Mouse (Mus musculus): ENCODE measurements at regions not wholly inside any gene's neighbourhood (a gene's known extent, or its start where the extent isn't known, plus 50 kb on each side); places are given as distances from the start of the nearest gene placed in this dataset.

DNA sequence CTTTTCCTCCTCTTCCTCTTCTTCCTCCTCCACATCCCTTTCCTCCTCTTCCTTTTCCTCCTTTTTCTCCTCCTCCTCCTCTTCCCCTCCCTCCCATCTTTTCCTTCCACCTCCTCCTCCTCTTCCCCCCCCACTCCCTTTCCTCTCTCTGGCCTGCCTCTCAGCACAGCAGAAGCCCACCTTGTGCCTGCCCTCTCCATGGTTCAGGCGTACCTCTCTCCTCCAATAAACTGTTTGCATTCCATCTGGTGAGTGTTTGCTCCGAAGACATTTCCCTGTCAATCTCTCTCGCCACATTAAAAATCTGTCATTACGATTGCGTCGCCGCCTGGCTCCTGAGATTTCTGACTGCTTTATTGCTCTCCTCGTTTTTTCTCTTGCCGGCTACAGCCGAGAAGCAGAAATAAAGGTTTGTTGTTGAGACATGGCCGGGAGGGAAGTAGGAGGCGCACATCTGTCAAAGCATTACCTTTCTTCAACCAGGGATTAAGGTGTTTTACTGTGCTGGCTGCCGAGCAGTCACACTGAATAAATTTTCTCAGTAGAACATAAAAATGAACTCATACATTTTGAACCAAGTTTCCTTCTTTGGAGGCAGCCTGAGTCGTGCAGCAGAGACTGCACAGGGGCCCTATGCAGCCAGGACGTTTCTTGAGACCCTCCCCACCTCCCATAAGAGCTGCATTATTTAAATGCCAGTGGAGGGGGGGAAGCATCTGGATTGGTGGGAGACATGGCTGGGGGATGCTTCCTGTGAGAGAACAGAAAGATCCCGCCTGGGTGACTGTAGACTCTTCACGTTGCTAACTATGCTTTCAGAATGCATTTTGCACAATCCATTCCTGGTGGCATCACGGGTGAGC, 376.3 kb upstream of the 3110018I06Rik start:
- DNase-seq (ENCODE audit: low spot score in 2 of 2), result no peak

- DNase-seq (ENCODE audit: low spot score in 2 of 2), result peak in 1 of 2 experiments; percentile 13
These were observed 370.1 kb upstream of the 3110018I06Rik start for GRCm38 (mm10) chr12:107118364-107118763.

DNA sequence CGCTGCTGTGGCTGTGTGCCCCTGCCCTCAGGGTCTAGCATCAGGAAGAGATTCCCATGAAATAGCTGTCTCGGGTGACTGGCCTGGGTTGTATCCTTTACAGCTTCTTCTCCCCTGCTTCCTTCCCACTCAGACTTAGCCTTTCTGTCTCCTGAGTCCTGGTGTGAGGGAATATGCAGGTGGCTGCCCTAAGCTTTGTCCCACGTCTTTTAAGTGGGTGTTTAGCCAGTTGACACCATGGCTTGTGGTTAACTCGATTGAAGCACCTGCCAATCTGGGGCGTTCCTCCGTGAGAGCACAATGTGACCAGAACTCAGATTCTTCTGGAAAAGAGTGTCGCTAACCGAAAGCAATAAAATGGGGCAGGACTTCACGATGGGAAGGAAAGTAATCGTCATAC, 369.4 kb upstream of the 3110018I06Rik start:
- no peak for DNase-seq (ENCODE audit: low spot score in 2 of 2)

- DNase-seq (ENCODE audit: low spot score in 2 of 2), result no peak
These were observed 367.8 kb upstream of the 3110018I06Rik start for GRCm38 (mm10) chr12:107120486-107121186.

- DNase-seq (ENCODE audit: low spot score in 2 of 2), result no peak
These were observed 366.4 kb upstream of the 3110018I06Rik start for GRCm38 (mm10) chr12:107121990-107122389.

DNA sequence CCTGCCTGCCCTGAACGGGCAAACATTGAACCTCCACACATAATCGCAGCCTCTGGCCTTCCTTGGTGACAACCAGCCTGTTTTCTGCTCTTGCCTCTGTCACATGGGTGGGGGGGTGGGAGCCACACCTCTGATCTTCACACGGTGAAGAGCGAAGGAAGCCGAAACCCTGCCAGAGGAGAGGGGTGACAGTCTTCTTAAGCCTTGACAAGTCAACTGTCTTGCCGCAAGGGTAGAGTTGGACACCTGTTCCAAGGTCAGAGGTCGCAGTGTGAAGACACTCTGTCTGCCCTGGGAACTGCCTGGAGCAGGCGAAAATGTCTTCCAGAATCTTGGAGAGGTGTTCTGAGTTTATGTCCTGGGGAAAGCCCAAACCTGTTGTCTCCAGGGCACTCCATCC, 364.8 kb upstream of the 3110018I06Rik start:
- DNase-seq (ENCODE audit: low spot score in 2 of 2), result peak; percentile 14 to 23

- no peak for DNase-seq (ENCODE audit: low spot score in 2 of 2)
These were observed 364.1 kb upstream of the 3110018I06Rik start for GRCm38 (mm10) chr12:107124263-107124885.

GRCm38 (mm10) chr12:107125201-107125600, 363.2 kb upstream of the 3110018I06Rik start:
- no peak for DNase-seq (ENCODE audit: low spot score in 2 of 2)

GRCm38 (mm10) chr12:107126056-107126455, 362.4 kb upstream of the 3110018I06Rik start:
- no peak for DNase-seq (ENCODE audit: low spot score in 2 of 2)

DNA sequence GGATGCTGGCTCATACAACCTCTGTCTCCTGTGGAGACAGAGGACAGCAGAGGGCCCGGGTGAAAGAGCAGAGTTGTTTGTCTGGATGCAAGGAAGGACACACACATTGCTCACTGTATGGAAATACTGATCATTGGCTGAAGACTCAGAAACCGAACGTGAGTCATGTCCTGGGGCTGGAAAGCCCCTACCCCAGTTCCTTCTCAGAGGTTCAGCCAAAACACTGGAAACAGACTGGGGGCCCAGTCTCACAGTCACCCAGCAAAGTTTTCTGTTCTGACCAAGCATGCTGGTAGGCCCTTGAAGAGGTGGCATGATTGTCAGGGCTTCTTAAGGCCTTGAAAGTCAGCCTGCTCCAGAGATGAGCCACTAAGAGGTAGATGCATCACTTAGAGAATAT, 360.8 kb upstream of the 3110018I06Rik start:
- DNase-seq (ENCODE audit: low spot score in 2 of 2), result no peak

GRCm38 (mm10) chr12:107129232-107129631, 359.2 kb upstream of the 3110018I06Rik start:
- peak; percentile 17 to 26 for DNase-seq (ENCODE audit: low spot score in 2 of 2)

DNA sequence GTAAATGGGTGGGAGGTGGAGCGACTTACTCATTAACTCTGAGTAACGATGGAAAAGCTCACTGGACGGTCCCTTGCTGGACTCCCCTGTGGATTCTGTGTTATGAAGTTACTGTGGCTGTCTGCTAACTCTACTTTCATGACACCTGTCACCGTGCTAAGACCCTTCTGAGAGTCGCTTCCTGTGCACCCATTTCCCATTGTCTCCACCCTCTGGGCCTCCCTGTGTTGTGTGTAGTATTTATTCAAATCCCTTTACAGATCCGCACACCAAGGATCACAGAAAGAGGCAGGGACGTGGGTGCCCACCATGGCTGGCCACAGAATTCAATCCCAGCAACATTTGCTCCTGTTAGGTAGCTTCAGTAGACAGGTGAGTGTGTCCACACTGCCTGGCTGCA, 357.1 kb upstream of the 3110018I06Rik start:
- no peak for DNase-seq (ENCODE audit: low spot score in 2 of 2)

DNA sequence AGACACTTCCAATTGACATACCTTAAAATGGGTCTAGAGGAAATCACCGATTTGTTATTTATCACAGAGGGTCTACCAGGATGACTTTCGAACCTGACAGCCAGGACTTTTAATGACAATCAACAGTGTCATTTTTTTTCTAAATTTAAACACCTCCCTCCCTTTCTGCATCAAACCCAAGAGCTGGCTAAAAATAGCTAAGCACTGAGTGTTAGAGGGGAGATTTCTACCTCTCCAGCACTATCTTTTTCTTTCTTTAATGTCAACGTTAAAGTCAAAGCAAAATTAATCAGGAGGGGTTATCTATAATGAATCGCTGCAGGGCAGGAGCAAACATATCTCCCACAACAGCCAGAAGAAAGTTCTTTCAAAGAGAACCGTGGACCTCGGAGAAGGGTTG, 356.6 kb upstream of the 3110018I06Rik start:
- no peak for DNase-seq (ENCODE audit: low spot score in 2 of 2)

GRCm38 (mm10) chr12:107132501-107132900, 355.9 kb upstream of the 3110018I06Rik start:
- no peak for DNase-seq (ENCODE audit: low spot score in 2 of 2)

GRCm38 (mm10) chr12:107134353-107134752, 354.1 kb upstream of the 3110018I06Rik start:
- no peak for DNase-seq (ENCODE audit: low spot score in 2 of 2)

DNA sequence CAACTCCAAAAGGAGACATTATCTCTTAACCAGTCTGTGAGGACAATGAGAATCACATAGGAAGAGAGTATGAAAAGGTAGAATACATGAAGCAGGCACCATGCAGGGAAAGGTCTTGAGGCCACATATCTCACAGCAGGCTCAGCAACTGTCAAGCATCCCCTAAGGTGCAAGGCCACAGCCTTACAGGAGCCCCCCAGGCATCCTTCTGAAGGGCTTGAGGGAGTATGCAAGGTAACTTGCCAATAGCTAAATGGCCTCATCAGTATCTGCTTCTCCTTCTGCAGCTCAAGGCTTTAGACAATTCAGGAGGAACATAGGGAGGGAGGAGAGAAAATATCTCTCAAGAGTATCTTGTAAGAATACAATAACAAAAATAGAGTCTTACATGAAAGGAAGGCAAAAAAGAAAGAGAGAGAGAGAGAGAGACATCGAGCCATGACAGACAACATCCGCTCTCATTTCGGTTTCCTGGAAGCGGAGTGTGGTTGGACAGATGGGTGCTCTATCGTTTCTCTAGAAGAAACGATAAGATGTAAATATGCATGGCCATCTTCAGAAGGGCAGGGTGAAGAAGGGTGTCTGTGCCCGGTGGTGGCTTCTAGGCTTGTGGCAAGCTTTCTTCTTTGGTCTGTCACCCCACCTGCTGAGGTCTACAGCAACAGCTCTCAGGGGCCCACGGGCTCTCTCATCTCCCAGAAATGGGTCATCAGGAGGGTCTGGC, 349.6 kb upstream of the 3110018I06Rik start:
- DNase-seq (ENCODE audit: low spot score in 2 of 2), result peak; percentile 25 to 33

DNA sequence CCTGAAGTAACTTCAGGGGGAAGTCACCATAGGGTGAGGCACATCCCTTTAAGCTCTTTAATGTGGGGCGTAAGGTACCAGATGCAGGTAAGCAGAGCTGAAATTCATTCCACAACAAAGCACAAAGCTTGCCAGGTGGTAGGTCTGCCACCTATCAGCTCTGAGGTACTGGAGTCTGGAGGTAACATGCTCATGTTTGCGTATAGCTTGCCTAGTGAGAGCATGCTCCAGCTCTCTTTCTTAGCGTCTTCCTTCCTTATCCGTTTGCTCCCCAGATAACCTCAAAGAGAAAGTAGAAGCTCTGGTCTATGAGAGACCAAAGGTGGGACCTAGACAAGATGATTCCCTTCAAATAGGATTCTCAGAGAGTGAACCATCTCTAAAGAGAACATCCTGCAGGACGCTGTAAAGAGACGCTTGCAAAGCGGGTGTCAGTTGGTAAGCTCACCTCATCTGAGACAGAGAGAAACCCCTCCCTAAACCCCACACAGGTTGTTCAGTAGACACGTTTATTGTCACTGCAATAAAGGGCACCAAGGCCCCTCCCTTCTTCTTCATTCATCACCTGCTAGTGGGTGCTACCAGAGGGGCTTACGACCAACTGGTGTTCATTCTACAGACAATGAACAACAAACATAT, 347.4 kb upstream of the 3110018I06Rik start:
- peak; percentile 18 to 33 for DNase-seq (ENCODE audit: low spot score in 2 of 2)

GRCm38 (mm10) chr12:107142226-107142625, 346.2 kb upstream of the 3110018I06Rik start:
- DNase-seq (ENCODE audit: low spot score in 2 of 2), result no peak

GRCm38 (mm10) chr12:107146608-107147121, 341.8 kb upstream of the 3110018I06Rik start:
- no peak for DNase-seq (ENCODE audit: low spot score in 2 of 2)

DNA sequence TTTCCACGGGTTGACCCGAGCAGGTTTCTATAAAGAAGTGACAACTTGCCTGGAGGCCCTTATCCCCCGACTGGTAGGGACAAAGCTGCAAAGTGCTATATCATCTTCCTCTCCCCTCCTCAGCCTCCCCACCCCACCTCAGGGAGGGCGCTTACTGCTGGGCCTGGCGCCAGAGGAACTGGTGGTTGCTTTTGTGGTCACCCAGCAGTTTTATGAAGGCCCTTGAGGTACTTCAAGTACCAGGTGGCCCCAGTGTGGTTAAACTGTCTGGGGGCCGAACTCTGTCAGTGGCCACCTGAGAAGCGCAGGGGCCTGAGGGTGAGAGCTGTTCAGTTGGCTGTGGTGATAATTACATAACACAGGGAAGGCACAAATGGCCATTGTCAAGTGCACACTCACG, 340.0 kb upstream of the 3110018I06Rik start:
- DNase-seq (ENCODE audit: low spot score in 2 of 2), result no peak

DNA sequence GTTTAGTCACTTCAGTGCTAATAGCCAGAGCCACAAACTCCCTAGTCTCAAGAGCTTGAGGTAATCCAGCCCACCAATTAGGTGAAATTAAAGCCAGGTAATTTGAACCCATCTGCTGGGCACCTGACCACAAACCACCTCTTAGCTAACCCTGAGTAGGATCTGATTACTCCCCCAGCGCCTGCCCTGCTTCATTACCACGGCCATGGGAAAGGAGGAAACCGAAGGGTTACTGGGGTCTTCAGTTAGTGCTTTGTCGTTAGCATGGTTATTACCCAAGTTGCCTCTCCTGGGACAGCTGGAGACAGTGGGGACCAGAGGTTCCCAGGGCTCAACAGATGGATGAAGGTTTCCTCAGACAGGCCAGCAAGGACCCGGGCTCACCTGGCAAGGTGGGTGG, 337.3 kb upstream of the 3110018I06Rik start:
- DNase-seq (ENCODE audit: low spot score in 2 of 2), result no peak
